Mouse (Mus musculus) forelimb bud, embryonic 11.5 days (tissue): ENCODE measurements around the gene Olfr1058.
"Not testable (repeated sequence)": the region's sequence is repeated elsewhere in the genome, so short reads cannot be mapped to it uniquely, and the experiment has no call there.

Source experiments
- DNase-seq: peaks from one replicate; pipeline ENCODE4 v3.0.0-alpha.2; 2012; ENCODE audit warnings: low read depth, low spot score

Olfr1058 gene

GRCm38 (mm10) chr2:86388461-86388860, at the start of gene Olfr1058:
Gene Olfr1058 (minus strand): TSS chr2:86388561.
- not testable (repeated sequence) for DNase-seq

- not testable (repeated sequence) for DNase-seq
These were observed 40.1 kb upstream of the Olfr1058 start for GRCm38 (mm10) chr2:86428511-86428910.

- DNase-seq = not testable (repeated sequence)
These were observed 38.3 kb upstream of the Olfr1058 start, which contains the start of gene Olfr1062 for GRCm38 (mm10) chr2:86426649-86427048. Gene Olfr1062 (minus strand): TSS chr2:86426749.

- DNase-seq = no peak
These were observed 25.6 kb upstream of the Olfr1058 start, which contains the start of gene Olfr1061 for GRCm38 (mm10) chr2:86413950-86414349. Gene Olfr1061 (minus strand): TSS chr2:86414050.

- DNase-seq = no peak
These were observed 6.8 kb upstream of the Olfr1058 start for GRCm38 (mm10) chr2:86395114-86395513.

GRCm38 (mm10) chr2:86378293-86378692, 10.1 kb downstream of the Olfr1058 start, which contains the start of gene Olfr1057:
Gene Olfr1057 (minus strand): TSS chr2:86378393.
- no peak for DNase-seq

- DNase-seq = not testable (repeated sequence)
These were observed 22.0 kb downstream of the Olfr1058 start for GRCm38 (mm10) chr2:86366342-86366741.

- DNase-seq = no peak
These were observed 26.0 kb downstream of the Olfr1058 start, which contains the start of gene Olfr1056 for GRCm38 (mm10) chr2:86362369-86362768. Gene Olfr1056 (minus strand): TSS chr2:86362469.

- DNase-seq = not testable (repeated sequence)
These were observed 36.6 kb downstream of the Olfr1058 start for GRCm38 (mm10) chr2:86351751-86352150.

- no peak for DNase-seq
These were observed 38.2 kb downstream of the Olfr1058 start, which contains the start of gene Olfr1055 for GRCm38 (mm10) chr2:86350184-86350583. Gene Olfr1055 (minus strand): TSS chr2:86350284.

- no peak for DNase-seq
These were observed 53.0 kb downstream of the Olfr1058 start, which contains the start of gene Olfr1054 for GRCm38 (mm10) chr2:86335333-86335732. Gene Olfr1054 (minus strand): TSS chr2:86335433.
